Mouse (Mus musculus): Measurements from ENCODE around the gene Scamp4. TPM values are rescaled to one million over a fixed set of nuclear protein-coding genes. Genes with fewer than 3 reads are reported as not detected.
"Not testable (repeated sequence)": the region's sequence is repeated elsewhere in the genome, so short reads cannot be mapped to it uniquely, and the experiment has no call there.

Gene Scamp4
- polyA plus RNA-seq, 1 experiment from 2014 or later: 62.7 TPM

GRCm38 (mm10) chr10:80604988-80605387 is 2.3 kb downstream of the Scamp4 start:
- H3K4me2 ChIP-seq: no peak overlapping the region
- peaks cover 24% of the 10 kb centered on the region for H3K4me1 ChIP-seq (replicated peaks)
- H3K27me3 ChIP-seq: no peaks in the 10 kb centered on the region
- no peak for ATAC-seq (ENCODE audit: low read depth)
- no peak overlapping the region for H3K9ac ChIP-seq
- H3K4me3 ChIP-seq: no peak overlapping the region
- peaks cover 40% of the 10 kb centered on the region for H3K36me3 ChIP-seq
- WGBS: 92% methylated on average over 2 of the region's 2 CpGs
- H3K27ac ChIP-seq (replicated peaks): no peak overlapping the region
- no peaks in the 10 kb centered on the region for H3K9me3 ChIP-seq

GRCm38 (mm10) chr10:80605721-80606120 is 3.0 kb downstream of the Scamp4 start, which contains the start of gene Gm49322:
TSS of gene Gm49322 (plus strand) at chr10:80606021.
- H3K9ac ChIP-seq; H3K27ac ChIP-seq (replicated peaks); H3K9me3 ChIP-seq; H3K4me3 ChIP-seq; ATAC-seq (ENCODE audit: low read depth); H3K27me3 ChIP-seq; H3K4me2 ChIP-seq: not testable (repeated sequence)
- WGBS: 86% methylated on average over 4 of the region's 4 CpGs
- H3K4me1 ChIP-seq (replicated peaks): peaks cover 24% of the 10 kb centered on the region
- H3K36me3 ChIP-seq: peaks cover 40% of the 10 kb centered on the region

DNA sequence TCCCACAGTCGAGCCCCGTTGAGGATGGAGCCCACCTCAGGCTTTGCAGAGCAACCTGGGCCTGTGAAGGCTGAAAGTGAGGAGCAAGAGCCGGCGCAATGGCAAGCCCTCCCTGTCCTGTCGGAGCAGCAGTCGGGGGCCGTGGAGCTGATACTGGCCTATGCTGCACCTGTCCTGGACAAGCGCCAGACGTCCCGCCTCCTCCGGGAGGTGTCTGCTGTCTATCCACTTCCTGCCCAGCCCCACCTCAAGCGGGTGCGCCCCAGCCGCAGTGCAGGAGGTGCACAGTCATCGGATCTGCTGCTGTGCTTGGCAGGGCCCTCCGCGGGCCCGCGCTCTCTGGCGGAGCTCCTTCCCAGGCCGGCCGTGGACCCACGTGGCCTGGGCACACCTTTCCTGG is 3.6 kb downstream of the Scamp4 start:
- Histone ChIP-seq H3K27me3 (no peaks in the 10 kb centered on the region), H3K4me2 (no peak overlapping the region), H3K4me1 (replicated peaks) (peaks cover 24% of the 10 kb centered on the region), H3K4me3 (no peak overlapping the region), H3K27ac (replicated peaks) (no peak overlapping the region), H3K9me3 (no peaks in the 10 kb centered on the region), H3K9ac (no peak overlapping the region), H3K36me3 (peaks cover 41% of the 10 kb centered on the region)
- no peak for ATAC-seq (ENCODE audit: low read depth)
- 92% methylated on average over 23 of the region's 23 CpGs for WGBS

GRCm38 (mm10) chr10:80606737-80607350 is 4.2 kb downstream of the Scamp4 start:
- no peak for ATAC-seq (ENCODE audit: low read depth)
- no peaks in the 10 kb centered on the region for H3K27me3 ChIP-seq
- no peak overlapping the region for H3K27ac ChIP-seq (replicated peaks)
- no peak overlapping the region for H3K4me2 ChIP-seq
- H3K4me3 ChIP-seq: no peak overlapping the region
- WGBS: 97% methylated on average over 34 of the region's 34 CpGs
- H3K36me3 ChIP-seq: peaks cover 45% of the 10 kb centered on the region
- no peaks in the 10 kb centered on the region for H3K9me3 ChIP-seq
- H3K9ac ChIP-seq: no peak overlapping the region
- peaks cover 24% of the 10 kb centered on the region for H3K4me1 ChIP-seq (replicated peaks)

- Histone ChIP-seq H3K9me3 (no peaks in the 10 kb centered on the region), H3K27ac (replicated peaks) (no peak overlapping the region), H3K36me3 (peaks cover 60% of the 10 kb centered on the region), H3K4me3 (no peak overlapping the region), H3K4me2 (no peak overlapping the region), H3K4me1 (replicated peaks) (peaks cover 16% of the 10 kb centered on the region), H3K9ac (0 out of 2 replicates have a peak overlapping the region, but pooled peaks have one; percentile 5), H3K27me3 (no peaks in the 10 kb centered on the region)
- WGBS: 88% methylated on average over 3 of the region's 3 CpGs
- no peak for ATAC-seq (ENCODE audit: low read depth)
Measured at GRCm38 (mm10) chr10:80608435-80608834, 5.8 kb downstream of the Scamp4 start.

DNA sequence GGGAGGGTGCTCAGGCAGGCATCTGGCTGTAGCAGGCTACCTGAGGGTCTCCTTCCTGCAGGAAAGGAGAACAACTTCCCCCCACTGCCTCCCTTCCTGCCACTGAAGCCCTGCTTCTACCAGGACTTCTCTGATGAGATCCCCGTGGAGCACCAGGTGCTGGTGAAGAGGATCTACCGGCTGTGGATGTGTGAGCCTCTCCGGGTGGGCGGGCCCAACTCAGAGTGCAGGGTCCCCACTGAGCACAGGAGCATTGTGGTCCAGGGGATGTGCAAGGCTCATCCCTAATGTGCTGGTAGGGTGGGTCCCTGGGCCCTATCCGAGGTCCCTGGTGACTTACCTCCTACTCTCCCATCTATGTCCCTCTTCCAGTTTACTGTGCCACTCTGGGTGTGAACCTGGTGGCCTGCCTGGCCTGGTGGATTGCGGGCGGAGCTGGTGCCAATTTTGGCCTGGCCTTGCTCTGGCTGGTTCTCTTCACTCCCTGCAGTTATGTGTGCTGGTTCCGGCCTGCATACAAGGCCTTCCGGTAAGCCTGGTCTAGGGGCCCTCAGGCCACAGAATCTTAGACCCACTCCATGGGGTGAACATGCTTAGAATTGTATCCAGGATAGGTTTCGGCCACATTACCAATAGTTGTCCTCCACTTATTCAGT is 6.7 kb downstream of the Scamp4 start:
- H3K4me1 ChIP-seq (replicated peaks): peaks cover 6% of the 10 kb centered on the region
- no peak overlapping the region for H3K4me3 ChIP-seq
- peaks cover 67% of the 10 kb centered on the region for H3K36me3 ChIP-seq
- no peaks in the 10 kb centered on the region for H3K9me3 ChIP-seq
- WGBS: 93% methylated on average over 10 of the region's 10 CpGs
- H3K9ac ChIP-seq: no peak overlapping the region
- no peak for ATAC-seq (ENCODE audit: low read depth)
- no peak overlapping the region for H3K4me2 ChIP-seq
- H3K27ac ChIP-seq (replicated peaks): no peak overlapping the region
- H3K27me3 ChIP-seq: no peaks in the 10 kb centered on the region

DNA sequence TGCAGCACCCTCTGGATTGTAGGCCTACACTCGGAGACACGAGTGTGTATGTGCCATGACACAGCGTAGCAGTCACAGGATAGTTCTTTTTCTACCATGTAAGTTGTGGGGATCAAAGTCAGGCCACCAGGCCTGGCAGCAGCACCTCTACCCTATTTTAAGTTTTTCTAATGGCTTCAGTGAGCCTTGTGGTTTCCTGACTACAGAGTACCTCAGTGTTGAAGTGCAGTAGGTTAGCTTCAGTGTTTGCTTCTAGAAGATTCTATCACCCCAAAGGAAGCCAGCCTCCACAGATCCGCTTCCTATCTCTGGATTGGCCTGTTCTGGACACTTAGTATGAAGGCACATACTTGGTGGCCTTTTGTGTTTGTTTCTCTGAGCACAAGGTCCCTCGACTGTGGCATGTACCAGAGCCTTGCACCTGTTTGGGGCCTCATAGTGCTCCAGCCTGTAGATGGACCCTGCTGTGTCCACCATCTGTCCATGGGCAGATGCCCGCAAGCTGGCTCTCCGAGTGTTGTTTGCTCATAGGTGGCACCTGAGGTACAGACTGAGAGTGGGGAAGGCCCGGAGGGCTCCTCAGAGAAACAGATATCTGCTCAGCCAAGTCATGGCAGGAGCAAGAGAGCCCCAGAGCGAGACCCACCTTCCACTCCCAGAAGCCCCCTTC is 7.6 kb downstream of the Scamp4 start:
- Histone ChIP-seq H3K36me3 (peaks cover 76% of the 10 kb centered on the region), H3K9ac (no peak overlapping the region), H3K27me3 (no peaks in the 10 kb centered on the region), H3K4me2 (no peak overlapping the region), H3K27ac (replicated peaks) (no peak overlapping the region), H3K4me1 (replicated peaks) (no peaks in the 10 kb centered on the region), H3K4me3 (no peak overlapping the region), H3K9me3 (no peaks in the 10 kb centered on the region)
- no peak for ATAC-seq (ENCODE audit: low read depth)
- 92% methylated on average over 9 of the region's 9 CpGs for WGBS

DNA sequence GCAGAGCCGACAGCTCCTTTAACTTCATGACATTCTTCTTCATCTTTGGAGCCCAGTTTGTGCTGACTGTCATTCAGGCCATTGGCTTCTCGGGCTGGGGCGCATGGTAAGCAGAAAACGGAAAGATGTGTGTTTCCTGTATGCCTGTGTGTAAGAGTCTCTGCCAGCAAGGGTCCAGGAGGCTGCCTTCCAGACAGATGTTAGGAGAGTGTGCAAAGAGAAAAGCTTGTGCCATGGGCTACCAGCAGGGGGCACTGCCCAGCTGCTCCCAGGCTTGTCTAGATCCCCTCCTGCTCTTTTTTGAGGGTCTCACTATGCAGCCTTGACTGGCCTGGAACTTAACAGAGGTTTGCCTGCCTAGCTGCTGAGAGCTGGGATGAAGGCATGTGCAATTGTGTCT is 8.4 kb downstream of the Scamp4 start:
- Histone ChIP-seq H3K36me3 (peaks cover 82% of the 10 kb centered on the region), H3K4me1 (replicated peaks) (no peaks in the 10 kb centered on the region), H3K27me3 (no peaks in the 10 kb centered on the region), H3K9me3 (no peaks in the 10 kb centered on the region), H3K4me3 (no peak overlapping the region), H3K9ac (no peak overlapping the region), H3K27ac (replicated peaks) (no peak overlapping the region), H3K4me2 (no peak overlapping the region)
- ATAC-seq (ENCODE audit: low read depth): no peak
- WGBS: 82% methylated on average over 4 of the region's 4 CpGs

DNA sequence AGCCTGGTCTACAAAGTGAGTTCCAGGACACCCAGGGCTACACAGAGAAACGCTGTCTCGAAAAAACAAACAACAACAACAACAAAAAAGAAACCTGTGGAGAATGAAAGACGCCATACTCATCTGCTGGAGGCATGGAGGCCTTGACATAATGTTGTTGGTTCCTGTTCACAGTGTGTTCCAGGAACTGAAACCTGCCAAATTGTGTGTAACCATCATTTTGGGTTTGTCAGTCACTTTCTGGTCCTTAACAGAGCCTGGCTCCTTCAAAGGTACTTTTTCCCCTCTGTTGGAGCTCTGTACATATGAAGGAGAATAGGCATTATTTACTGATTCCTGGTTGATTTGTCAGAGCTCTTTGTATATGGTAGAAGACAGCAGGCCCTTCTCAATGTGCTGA is 9.2 kb downstream of the Scamp4 start:
- Histone ChIP-seq H3K4me2 (no peak overlapping the region), H3K27me3 (no peaks in the 10 kb centered on the region), H3K4me3 (no peak overlapping the region), H3K4me1 (replicated peaks) (no peaks in the 10 kb centered on the region), H3K9ac (no peak overlapping the region), H3K9me3 (no peaks in the 10 kb centered on the region), H3K27ac (replicated peaks) (no peak overlapping the region), H3K36me3 (peaks cover 77% of the 10 kb centered on the region)
- ATAC-seq (ENCODE audit: low read depth): no peak
- WGBS: 95% methylated on average over 3 of the region's 3 CpGs

DNA sequence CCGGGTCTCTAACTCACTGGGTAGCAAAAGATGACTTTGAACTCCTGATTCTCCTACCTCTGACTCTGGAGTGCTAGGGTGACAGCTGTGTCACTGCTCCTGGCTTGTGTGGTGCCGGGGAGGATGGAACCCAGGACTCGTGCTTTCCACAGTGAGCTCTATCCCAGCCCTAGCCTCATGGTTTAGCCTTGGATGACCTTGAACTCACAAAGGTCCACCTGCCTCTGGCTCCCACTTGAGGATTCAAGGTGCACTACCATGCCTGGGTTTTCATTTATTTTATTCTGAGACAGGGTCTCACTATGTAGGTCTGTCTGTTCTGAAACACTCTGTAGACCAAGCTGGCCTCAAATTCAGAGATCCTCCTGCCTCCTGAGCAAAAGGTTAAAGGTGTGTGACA is 11.1 kb downstream of the Scamp4 start:
- H3K36me3 ChIP-seq: peaks cover 59% of the 10 kb centered on the region
- no peaks in the 10 kb centered on the region for H3K4me1 ChIP-seq (replicated peaks)
- WGBS: 85% methylated on average over 3 of the region's 3 CpGs
- no peak overlapping the region for H3K4me2 ChIP-seq
- H3K27me3 ChIP-seq: no peaks in the 10 kb centered on the region
- no peak overlapping the region for H3K4me3 ChIP-seq
- H3K27ac ChIP-seq (replicated peaks): no peak overlapping the region
- no peaks in the 10 kb centered on the region for H3K9me3 ChIP-seq
- no peak for ATAC-seq (ENCODE audit: low read depth)
- H3K9ac ChIP-seq: no peak overlapping the region

- Histone ChIP-seq H3K27ac (replicated peaks) (no peak overlapping the region), H3K9me3 (no peaks in the 10 kb centered on the region), H3K9ac (no peak overlapping the region), H3K4me1 (replicated peaks) (no peaks in the 10 kb centered on the region), H3K4me2 (no peak overlapping the region), H3K27me3 (no peaks in the 10 kb centered on the region), H3K36me3 (peaks cover 54% of the 10 kb centered on the region), H3K4me3 (no peak overlapping the region)
- ATAC-seq (ENCODE audit: low read depth): no peak
- WGBS: 83% methylated on average over 6 of the region's 6 CpGs
Measured at GRCm38 (mm10) chr10:80614351-80614750, 11.7 kb downstream of the Scamp4 start.

GRCm38 (mm10) chr10:80618181-80618580 is 15.5 kb downstream of the Scamp4 start:
- peaks cover 30% of the 10 kb centered on the region for H3K36me3 ChIP-seq
- no peak overlapping the region for H3K4me3 ChIP-seq
- H3K4me1 ChIP-seq (replicated peaks): peaks cover 10% of the 10 kb centered on the region
- no peaks in the 10 kb centered on the region for H3K27me3 ChIP-seq
- no peak overlapping the region for H3K9ac ChIP-seq
- H3K27ac ChIP-seq (replicated peaks): no peak overlapping the region
- WGBS: 82% methylated on average over 9 of the region's 9 CpGs
- no peaks in the 10 kb centered on the region for H3K9me3 ChIP-seq
- H3K4me2 ChIP-seq: no peak overlapping the region
- ATAC-seq (ENCODE audit: low read depth): no peak
